Comparison of ENCODE assay signal across 8 mouse cellular contexts in the genomic region with DNA sequence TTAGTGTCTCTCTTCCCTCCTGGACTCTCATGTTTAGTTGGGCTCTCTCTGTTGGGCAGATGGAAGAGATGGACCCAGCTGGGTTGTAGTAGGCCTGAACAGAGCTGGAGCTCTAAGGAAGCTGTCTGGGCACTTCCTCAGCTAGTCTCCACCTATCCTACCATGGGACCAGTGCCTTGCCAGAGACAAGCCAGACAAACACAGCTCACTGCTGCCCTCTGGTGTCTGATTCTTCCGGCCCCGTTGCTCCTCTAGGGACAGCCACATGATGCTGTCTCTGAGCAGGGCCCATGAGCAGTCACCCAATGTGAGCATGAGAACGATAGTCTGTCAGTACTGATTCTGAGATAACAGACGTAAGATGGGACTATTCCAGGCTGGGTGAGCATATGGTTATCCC. TPM values are rescaled to one million over a fixed set of nuclear protein-coding genes. Genes with fewer than 3 reads are reported as not detected.
DNase-seq lines count a peak whose midpoint lies in the region; ATAC-seq and TF ChIP-seq lines count a peak whose summit lies in the region.

No protein-coding gene starts in this region.

- H3K4me1 ChIP-seq in hindbrain, postnatal 0 days (ENCODE audit: insufficient read depth, low read length), result no peaks in the 10 kb centered on the region

- peak; percentile 85 for TF ChIP-seq CTCF in hindbrain, postnatal 0 days (IDR thresholded peaks at IDR 0.05; ENCODE audit: low read depth)

- no peaks in the 10 kb centered on the region for H3K9me3 ChIP-seq in hindbrain, postnatal 0 days (ENCODE audit: low read length)

- WGBS in hindbrain, postnatal 0 days, result 14% methylated on average over 4 of the region's 4 CpGs

- no peak overlapping the region for H3K4me3 ChIP-seq in hindbrain, postnatal 0 days (ENCODE audit: low read length)

- H3K9ac ChIP-seq in hindbrain, postnatal 0 days (replicated peaks; ENCODE audit: low read length), result no peak overlapping the region

- ATAC-seq in hindbrain, postnatal 0 days, result peak; percentile 43; the same call in 1 of the 2 replicates

- peak; percentile 69 for DNase-seq in WW6 (ENCODE audit: low read depth, low spot score)
- DNase-seq in cerebellum, adult 9-10 months, result peak; percentile 80
- peak; percentile 77 to 87 for DNase-seq in frontal cortex, postnatal 14 days (ENCODE audit: low spot score in 2 of 2)
- DNase-seq in hindbrain, postnatal 0 days (ENCODE audit: low spot score), result peak; percentile 80
- peak; percentile 92 to 95 for DNase-seq in left cerebral cortex, adult 18-20 months (ENCODE audit: low spot score in 2 of 2)
- peak; percentile 91 to 95 for DNase-seq in lung, postnatal 4 days
- DNase-seq in right cerebral cortex, postnatal 4 days, result peak; percentile 78
- peak; percentile 77 for DNase-seq in yolk sac, embryonic 10.5 days (ENCODE audit: low spot score)

- no peak overlapping the region for H3K27ac ChIP-seq in hindbrain, postnatal 0 days

- no peak overlapping the region for H3K4me2 ChIP-seq in hindbrain, postnatal 0 days (ENCODE audit: low read depth, low read length)

- H3K36me3 ChIP-seq in hindbrain, postnatal 0 days (ENCODE audit: insufficient read depth, low read length), result no peaks in the 10 kb centered on the region

- no peaks in the 10 kb centered on the region for H3K27me3 ChIP-seq in hindbrain, postnatal 0 days (ENCODE audit: insufficient read depth, low read length)

RNA-seq across cellular contexts. Expression of a gene that starts 34.8 kb away (rescaled TPM):
- 0.10 and 0.25 TPM in 2 replicates for total RNA-seq in hindbrain, postnatal 0 days (2014; rRNA removed)
- 0.10 and 0.16 TPM in 2 replicates for polyA plus RNA-seq in hindbrain, postnatal 0 days (2015; fragmentation: Nextera tagmentation; extraction: Ambion mirVana)
- under 1 TPM; 0.61 to 1.00 TPM for total RNA-seq in left cerebral cortex, adult 18-20 months (2021)
